Mouse (Mus musculus) lung, adult 2 months (tissue): ENCODE measurements around the gene Anks6. TPM values are rescaled to one million over a fixed set of nuclear protein-coding genes. Genes with fewer than 3 reads are reported as not detected.

ENCODE experiments used
- DNase-seq: peaks from one replicate; pipeline ENCODE4 v3.0.0; 2022
- H3K4me1 ChIP-seq: fragments of 200-500 bp; 2 replicates; pipeline ENCODE4 v1.6.1; 2011; ENCODE audit warnings: low read length; ENCODE audit not compliant: control insufficient read depth, insufficient read depth
- H3K4me3 ChIP-seq: fragments of 200-500 bp; replicated peaks from 2 replicates; pipeline ENCODE3; 2011; ENCODE audit warnings: low read depth, mild to moderate bottlenecking, control low read depth, low read length; ENCODE audit errors: extremely low read depth
- CTCF ChIP-seq: fragments of 200-500 bp; IDR thresholded peaks from 2 replicates; pipeline ENCODE4 v1.5.1; 2011; ENCODE audit warnings: mild to moderate bottlenecking, low read length, control low read depth; ENCODE audit not compliant: insufficient read depth
- POLR2A ChIP-seq: fragments of 200-500 bp; IDR thresholded peaks from 2 replicates; pipeline ENCODE4 v1.6.1; 2011; ENCODE audit warnings: low read depth, mild to moderate bottlenecking, control low read depth, low read length, borderline replicate concordance; ENCODE audit errors: extremely low read depth
- WGBS: fragments of 180-500 bp; shearing (Covaris S2); methylation state at CpG from one replicate; pipeline ENCODE4 v1.1.7; 2018; 5-methylcytosine and 5-hydroxymethylcytosine counted together
- polyA plus RNA-seq: library from polyadenylated mRNA; depleted of rRNA; stranded (reverse); fragments of >200 nt; gene quantifications from 2 replicates; pipeline ENCODE4 v1.2.3, GENCODE M21; 2012

The Anks6 gene
- polyA plus RNA-seq, 1 experiment = 6.5 TPM

- Histone ChIP-seq H3K4me3 (no peak overlapping the region), H3K4me1 (no peaks in the 10 kb centered on the region)
- TF ChIP-seq CTCF (no peak), POLR2A (no peak)
- WGBS = 1% methylated on average over 30 of the region's 31 CpGs
- no peak for DNase-seq
Observed at GRCm38 (mm10) chr4:46991959-46992316, 65.3 kb downstream of the Anks6 start.

- no peak within 1 kb of the TSS for H3K4me3 ChIP-seq
- WGBS = 3% methylated on average over 124 of the region's 134 CpGs
- no peak for DNase-seq
- H3K4me1 ChIP-seq = no peaks in the 10 kb centered on the region
- TF ChIP-seq CTCF (no peak), POLR2A (no peak)
Observed at GRCm38 (mm10) chr4:46991016-46991958, 65.9 kb downstream of the Anks6 start, which contains the start of gene Gabbr2. Gene Gabbr2 (minus strand): TSS chr4:46991873.

- no peaks in the 10 kb centered on the region for H3K4me1 ChIP-seq
- 5% methylated on average over 29 of the region's 29 CpGs for whole genome bisulfite sequencing
- TF ChIP-seq CTCF (no peak), POLR2A (no peak)
- no peak for DNase-seq
- no peak overlapping the region for H3K4me3 ChIP-seq
Observed at GRCm38 (mm10) chr4:46990281-46991015, 66.8 kb downstream of the Anks6 start.

GRCm38 (mm10) chr4:46989842-46990241, 67.4 kb downstream of the Anks6 start:
- no peak overlapping the region for H3K4me3 ChIP-seq
- WGBS = 2% methylated on average over 17 of the region's 17 CpGs
- H3K4me1 ChIP-seq = no peaks in the 10 kb centered on the region
- no peak for DNase-seq
- TF ChIP-seq CTCF = no peak
- no peak for TF ChIP-seq POLR2A

GRCm38 (mm10) chr4:46988824-46989223, 68.4 kb downstream of the Anks6 start:
- 73% methylated on average over 4 of the region's 4 CpGs for WGBS
- no peak for TF ChIP-seq POLR2A
- no peak for TF ChIP-seq CTCF

GRCm38 (mm10) chr4:46988257-46988656, 69.0 kb downstream of the Anks6 start:
- Histone ChIP-seq H3K4me3 (no peak overlapping the region), H3K4me1 (no peaks in the 10 kb centered on the region)
- TF ChIP-seq CTCF (no peak), POLR2A (no peak)
- 46% methylated on average over 3 of the region's 3 CpGs for WGBS
- no peak for DNase-seq

More at GRCm38 (mm10) chr4:46988824-46989223, 68.4 kb downstream of the Anks6 start:
- H3K4me3 ChIP-seq = no peak overlapping the region
- no peaks in the 10 kb centered on the region for H3K4me1 ChIP-seq
- no peak for DNase-seq

- H3K4me3 ChIP-seq = no peak overlapping the region
- no peaks in the 10 kb centered on the region for H3K4me1 ChIP-seq
- no peak for DNase-seq
- WGBS = 82% methylated on average over 6 of the region's 6 CpGs
- no peak for TF ChIP-seq CTCF
- TF ChIP-seq POLR2A = no peak
Observed at GRCm38 (mm10) chr4:46987809-46988208, 69.4 kb downstream of the Anks6 start.

GRCm38 (mm10) chr4:46986054-46986453, 71.2 kb downstream of the Anks6 start:
- no peak for TF ChIP-seq POLR2A
- TF ChIP-seq CTCF = no peak
- H3K4me1 ChIP-seq = no peaks in the 10 kb centered on the region
- no peak for DNase-seq
- H3K4me3 ChIP-seq = no peak overlapping the region

GRCm38 (mm10) chr4:46982912-46983311, 74.3 kb downstream of the Anks6 start:
- TF ChIP-seq POLR2A = no peak
- TF ChIP-seq CTCF = no peak
- no peaks in the 10 kb centered on the region for H3K4me1 ChIP-seq
- no peak for DNase-seq
- no peak overlapping the region for H3K4me3 ChIP-seq
- WGBS = 59% methylated on average over 5 of the region's 5 CpGs
